Mouse (Mus musculus) frontal cortex, adult 2 months (tissue): ENCODE data around the gene Arvcf. TPM values are rescaled to one million over a fixed set of nuclear protein-coding genes. Genes with fewer than 3 reads are reported as not detected.
A peak's percentile ranks its signal among the peaks of the same experiment; 100 is the strongest.

Experiments used
- DNase-seq, 2 experiments: peaks; one replicate each; pipeline ENCODE4 v3.0.0; 2022; ENCODE audit warnings: low spot score in 1 of 2; ENCODE audit errors: extremely low spot score in 1 of 2
- polyA plus RNA-seq: library from polyadenylated mRNA; depleted of rRNA; stranded (reverse); fragments of >200 nt; gene quantifications from 2 replicates; pipeline ENCODE4 v1.2.3, GENCODE M21; 2012

Gene Arvcf
- polyA plus RNA-seq, 1 experiment = 44.2 TPM

DNA sequence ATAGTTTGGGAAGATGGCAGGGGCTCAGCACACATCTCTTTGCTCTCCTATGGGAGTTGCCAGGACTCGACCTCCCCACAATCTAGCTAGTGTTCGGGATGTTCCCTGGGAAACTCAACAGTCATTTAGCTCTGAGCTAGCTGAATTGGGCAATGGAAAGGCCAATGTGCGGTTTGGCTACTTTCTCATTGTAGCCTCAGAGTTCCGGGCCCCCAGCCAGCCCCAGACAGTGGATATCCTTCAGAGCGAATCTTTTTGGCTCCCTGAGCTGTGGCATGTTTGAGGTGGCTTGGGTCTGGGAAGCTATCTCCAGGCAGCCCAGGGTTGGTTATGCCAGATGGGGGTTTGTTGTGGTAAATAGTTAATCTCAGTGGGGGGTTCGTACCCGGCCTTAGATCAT, 38.5 kb downstream of the Arvcf start:
- DNase-seq = no peak

GRCm38 (mm10) chr16:18386972-18387371, 39.0 kb downstream of the Arvcf start:
- no peak for DNase-seq

GRCm38 (mm10) chr16:18387704-18388582, 40.0 kb downstream of the Arvcf start:
- DNase-seq = no peak

GRCm38 (mm10) chr16:18388583-18389435, 40.8 kb downstream of the Arvcf start:
- no peak for DNase-seq

DNA sequence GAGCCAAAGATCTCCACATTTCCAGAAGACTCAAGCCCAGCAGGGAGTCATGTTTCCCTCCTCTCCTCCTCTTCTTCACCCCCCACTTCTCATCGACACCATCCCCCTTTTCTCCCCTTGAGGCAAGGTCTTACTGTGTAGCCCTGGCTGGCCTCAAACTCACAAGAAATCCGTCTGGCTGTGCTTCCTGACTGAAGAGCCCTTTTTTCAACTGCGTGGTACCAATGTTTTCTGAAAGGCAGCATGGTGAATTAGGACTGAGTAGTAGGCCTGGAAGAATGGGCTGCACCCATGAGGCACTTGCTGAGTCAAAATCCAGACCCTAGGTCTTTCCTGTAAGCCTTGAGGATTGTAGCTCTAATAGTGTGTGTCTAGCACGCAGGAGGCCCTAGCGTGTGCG, 42.4 kb downstream of the Arvcf start:
- no peak for DNase-seq

DNA sequence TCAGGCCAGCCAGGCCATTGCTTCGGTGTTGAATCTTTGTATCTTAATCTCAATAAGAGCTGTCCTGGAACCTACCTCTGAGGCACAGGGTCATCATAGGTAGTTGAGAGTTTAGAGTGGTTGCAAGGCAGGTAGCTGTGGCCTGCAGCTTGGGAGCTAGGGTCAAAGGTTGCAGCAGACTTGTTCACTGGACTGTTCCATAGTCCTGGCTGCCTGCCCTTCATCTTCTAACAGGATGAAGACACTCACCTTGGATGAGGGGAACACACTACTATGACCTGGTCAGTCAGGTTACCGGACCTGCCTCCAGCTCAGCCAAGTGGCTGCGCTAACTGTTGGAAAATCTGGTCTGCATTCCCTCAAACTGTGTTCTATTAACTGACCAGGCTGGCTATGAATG, 43.1 kb downstream of the Arvcf start:
- no peak for DNase-seq

DNA sequence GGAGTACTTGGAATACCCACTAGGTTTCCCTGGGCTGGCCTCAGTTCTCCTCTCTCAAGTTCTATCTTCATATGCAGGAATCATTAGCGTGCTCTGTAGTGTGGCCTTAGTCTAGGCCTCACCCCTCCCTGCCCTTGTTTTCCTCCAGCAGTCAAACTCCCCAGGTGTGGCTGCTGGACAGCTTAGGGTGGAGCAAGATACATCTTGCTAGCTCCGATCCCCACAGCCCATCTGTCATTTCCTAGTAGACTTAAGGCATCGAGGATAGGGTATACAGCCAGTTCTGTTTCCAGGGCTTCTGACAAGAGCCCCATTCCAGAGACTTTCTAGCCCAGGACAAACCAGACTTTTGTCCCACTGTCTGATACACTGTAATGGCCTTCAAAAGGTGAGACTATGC, 43.7 kb downstream of the Arvcf start:
- DNase-seq = no peak

DNA sequence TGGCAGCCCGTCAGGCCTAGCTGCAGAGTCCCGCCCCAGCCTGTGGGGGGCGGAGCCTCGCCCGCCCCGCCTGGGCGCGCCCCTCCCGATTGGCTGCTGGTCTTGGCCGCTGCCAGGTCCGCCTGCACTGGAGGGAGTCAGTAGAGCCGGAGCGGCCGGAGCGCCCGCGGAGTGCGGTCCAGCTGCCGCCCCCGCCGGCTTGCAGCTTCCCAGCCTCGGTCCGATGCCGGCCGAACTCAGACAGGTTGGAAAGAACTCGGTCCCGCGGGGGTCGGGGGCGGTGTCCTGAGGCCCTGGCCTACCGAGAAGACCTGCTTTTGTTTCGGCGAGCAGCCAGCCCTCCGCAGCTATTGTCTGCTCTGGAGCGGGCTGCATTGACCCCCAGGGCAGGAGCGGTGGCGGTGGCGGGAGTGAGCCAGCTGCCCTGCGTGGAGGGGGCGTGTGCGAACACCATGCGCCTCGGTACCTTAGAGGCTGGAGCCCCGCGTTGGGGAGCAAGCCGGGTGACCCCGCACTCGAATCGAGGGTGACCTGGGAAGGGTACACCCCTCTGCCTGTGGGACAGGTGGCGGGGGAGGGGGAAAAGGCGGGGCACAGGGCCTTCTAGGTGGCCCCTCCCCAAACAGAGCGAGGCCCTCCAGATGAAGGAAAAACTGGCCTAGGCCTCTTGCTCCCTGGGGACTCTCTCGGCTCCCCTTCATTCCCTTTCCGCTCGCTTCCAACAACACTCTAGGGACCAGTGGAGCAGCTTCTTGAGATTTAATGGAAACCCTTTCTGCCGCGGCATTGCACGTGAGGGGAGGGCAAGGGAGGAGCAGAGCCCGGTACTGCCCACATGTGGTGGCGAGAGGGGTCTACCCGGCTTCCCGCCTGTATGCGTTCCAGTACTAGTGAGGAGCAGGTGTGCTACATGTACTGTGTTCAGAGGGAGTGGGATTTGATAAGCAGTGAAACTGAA, 44.8 kb downstream of the Arvcf start:
- DNase-seq = peak in 1 of 2 experiments; percentile 70

DNA sequence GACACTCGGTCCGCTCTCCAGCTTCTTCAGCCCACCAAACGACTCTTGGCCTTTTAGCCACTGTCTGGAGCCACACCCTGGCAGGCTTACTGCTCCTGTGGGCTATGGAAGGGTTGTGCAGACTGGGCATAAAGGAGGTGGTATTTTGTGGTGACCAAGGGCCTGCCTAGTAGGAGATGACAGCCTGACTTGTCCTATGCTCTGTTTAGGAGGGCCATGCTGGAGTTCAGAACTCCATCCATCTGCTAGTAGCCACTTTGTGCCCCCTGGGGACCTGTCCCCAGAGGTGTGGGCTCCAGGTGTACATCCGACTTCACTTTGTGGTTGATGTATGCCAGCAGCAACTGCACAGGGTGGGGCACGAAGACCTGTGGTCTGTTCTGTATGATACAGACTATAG, 45.6 kb downstream of the Arvcf start:
- DNase-seq = no peak

DNA sequence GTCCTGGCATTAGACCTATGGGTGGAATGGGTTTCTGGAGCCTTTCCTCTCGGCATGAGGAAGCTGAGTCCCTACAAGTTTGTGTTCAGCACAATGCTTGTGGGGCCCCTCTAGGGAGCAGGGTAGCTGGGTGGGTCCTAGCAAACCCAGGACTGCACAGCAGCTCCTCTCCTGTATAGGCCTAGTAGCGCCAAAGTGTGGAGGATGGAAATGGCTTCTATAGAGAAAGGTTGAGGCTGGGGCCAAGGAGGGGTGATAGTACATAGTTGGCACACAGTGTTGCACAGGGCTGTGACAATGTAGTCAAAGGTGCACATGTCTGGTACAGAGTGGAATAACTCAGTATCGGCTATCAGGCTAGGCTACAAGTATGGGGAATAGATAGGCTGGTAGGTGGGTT, 46.1 kb downstream of the Arvcf start:
- DNase-seq = no peak

- no peak for DNase-seq
Measured at GRCm38 (mm10) chr16:18394777-18395619, 47.0 kb downstream of the Arvcf start.

DNA sequence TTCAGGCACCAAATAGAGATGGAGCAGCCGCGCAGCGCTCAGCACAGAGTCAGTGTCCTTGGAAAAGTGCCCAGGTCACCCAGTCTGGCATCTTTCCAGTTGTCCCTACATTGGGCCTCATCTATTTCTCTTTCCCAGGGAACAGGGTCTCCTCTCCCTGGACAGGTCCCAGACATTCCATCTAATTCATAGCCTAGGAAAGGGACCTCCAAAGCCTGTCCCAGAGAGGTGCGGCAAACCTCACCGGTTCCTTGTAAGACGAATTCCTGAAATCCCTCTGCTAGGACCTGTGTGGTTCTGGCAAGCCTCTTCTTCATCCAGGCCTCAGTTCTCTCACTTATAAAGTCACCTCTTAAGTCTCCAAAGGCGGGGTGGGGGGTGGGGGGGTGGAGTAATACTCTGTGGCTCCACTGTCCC, 47.6 kb downstream of the Arvcf start:
- no peak for DNase-seq

DNA sequence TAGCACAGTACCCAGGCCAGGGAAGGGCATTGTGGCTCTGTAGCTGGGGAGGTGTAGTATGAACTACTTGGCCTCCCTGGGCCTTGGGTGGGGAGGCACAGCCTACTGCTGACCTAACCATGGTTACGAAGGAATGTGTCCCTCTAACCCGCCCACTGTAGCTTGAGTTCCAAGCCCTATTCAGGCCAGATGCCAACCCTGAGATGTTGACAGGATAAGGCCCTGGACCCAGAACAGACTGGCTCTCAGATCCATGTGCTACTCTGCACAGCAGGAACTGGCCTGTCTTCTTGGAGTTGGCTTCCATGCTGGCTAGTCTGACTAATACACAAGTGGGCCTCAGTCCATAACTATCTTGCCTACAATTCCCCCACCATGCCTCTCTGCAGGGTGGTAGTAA, 48.2 kb downstream of the Arvcf start:
- no peak for DNase-seq

- DNase-seq = no peak
Measured at GRCm38 (mm10) chr16:18396791-18397621, 49.0 kb downstream of the Arvcf start.

GRCm38 (mm10) chr16:18400028-18400427, 52.0 kb downstream of the Arvcf start:
- DNase-seq = peak in 1 of 2 experiments; percentile 57

- DNase-seq = no peak
Measured at GRCm38 (mm10) chr16:18400472-18401216, 52.7 kb downstream of the Arvcf start.

- no peak for DNase-seq
Measured at GRCm38 (mm10) chr16:18403285-18403684, 55.3 kb downstream of the Arvcf start.
